Mouse (Mus musculus) mesoderm, embryonic 11.5 days (tissue): ENCODE data around the gene Spata5.

Experiments
- DNase-seq: peaks from one replicate; pipeline ENCODE4 v3.0.0-alpha.2; 2012; ENCODE audit warnings: low read depth, low spot score

The Spata5 gene

GRCm38 (mm10) chr3:37614878-37615650 lies 195.4 kb downstream of the Spata5 start:
- DNase-seq: no peak

- DNase-seq: no peak
Measured at GRCm38 (mm10) chr3:37616586-37617547, 197.2 kb downstream of the Spata5 start.
